Mouse (Mus musculus): ENCODE data around the gene Tnfsf9. TPM values are rescaled to one million over a fixed set of nuclear protein-coding genes. Genes with fewer than 3 reads are reported as not detected.

Tnfsf9 gene
- polyA plus RNA-seq, 1 experiment from 2014 or later, result 5.8 TPM

- Histone ChIP-seq H3K4me3 (replicated peaks) (no peak overlapping the region), H3K9ac (no peak overlapping the region), H3K4me2 (replicated peaks) (peak overlapping the region; percentile 25; the same call in 1 of the 2 replicates), H3K36me3 (no peaks in the 10 kb centered on the region), H3K9me3 (replicated peaks) (no peaks in the 10 kb centered on the region), H3K27me3 (peaks cover 11% of the 10 kb centered on the region), H3K27ac (replicated peaks) (no peak overlapping the region), H3K4me1 (peaks cover 2% of the 10 kb centered on the region; the same call in 1 of the 2 replicates)
- whole genome bisulfite sequencing, result 17% methylated on average over 9 of the region's 9 CpGs
- no peak for ATAC-seq (ENCODE audit: insufficient number of reproducible peaks, low FRiP score, low TSS enrichment, low read depth)
These were observed 34.9 kb upstream of the Tnfsf9 start for GRCm38 (mm10) chr17:57070272-57070671.

GRCm38 (mm10) chr17:57070699-57071098 is 34.4 kb upstream of the Tnfsf9 start:
- Histone ChIP-seq H3K27me3 (peaks cover 8% of the 10 kb centered on the region; the same call in 1 of the 2 replicates), H3K9ac (no peak overlapping the region), H3K4me2 (replicated peaks) (peak overlapping the region; percentile 25; the same call in 1 of the 2 replicates), H3K4me3 (replicated peaks) (no peak overlapping the region), H3K27ac (replicated peaks) (no peak overlapping the region), H3K36me3 (no peaks in the 10 kb centered on the region), H3K4me1 (peaks cover 2% of the 10 kb centered on the region; the same call in 1 of the 2 replicates), H3K9me3 (replicated peaks) (no peaks in the 10 kb centered on the region)
- no peak; the same call in 1 of the 2 replicates for ATAC-seq (ENCODE audit: insufficient number of reproducible peaks, low FRiP score, low TSS enrichment, low read depth)
- 3% methylated on average over 11 of the region's 11 CpGs for WGBS

- ATAC-seq (ENCODE audit: insufficient number of reproducible peaks, low FRiP score, low TSS enrichment, low read depth), result no peak
- Histone ChIP-seq H3K27me3 (no peaks in the 10 kb centered on the region), H3K27ac (replicated peaks) (no peak overlapping the region), H3K4me3 (replicated peaks) (no peak overlapping the region), H3K9me3 (replicated peaks) (no peaks in the 10 kb centered on the region), H3K4me1 (no peaks in the 10 kb centered on the region), H3K4me2 (replicated peaks) (no peak overlapping the region), H3K36me3 (no peaks in the 10 kb centered on the region), H3K9ac (no peak overlapping the region)
- whole genome bisulfite sequencing, result 36% methylated on average over 3 of the region's 3 CpGs
These were observed 28.2 kb upstream of the Tnfsf9 start for GRCm38 (mm10) chr17:57076916-57077315.

- no peak within 1 kb of the TSS for H3K27ac ChIP-seq (replicated peaks)
- H3K27me3 ChIP-seq, result no peaks in the 10 kb centered on the region
- WGBS, result 37% methylated on average over 6 of the region's 6 CpGs
- H3K4me2 ChIP-seq (replicated peaks), result no peak within 1 kb of the TSS
- H3K36me3 ChIP-seq, result no peaks in the 10 kb centered on the region
- no peak for ATAC-seq (ENCODE audit: insufficient number of reproducible peaks, low FRiP score, low TSS enrichment, low read depth)
- no peaks in the 10 kb centered on the region for H3K4me1 ChIP-seq
- H3K9ac ChIP-seq, result no peak within 1 kb of the TSS
- no peaks in the 10 kb centered on the region for H3K9me3 ChIP-seq (replicated peaks)
- H3K4me3 ChIP-seq (replicated peaks), result no peak within 1 kb of the TSS
These were observed 26.8 kb upstream of the Tnfsf9 start, which contains the start of gene Dennd1c for GRCm38 (mm10) chr17:57078336-57078735. Gene Dennd1c, minus strand, starts transcription at chr17:57078514.

- no peak overlapping the region for H3K27ac ChIP-seq (replicated peaks)
- no peak overlapping the region for H3K9ac ChIP-seq
- no peaks in the 10 kb centered on the region for H3K9me3 ChIP-seq (replicated peaks)
- H3K36me3 ChIP-seq, result no peaks in the 10 kb centered on the region
- WGBS, result 59% methylated on average over 3 of the region's 3 CpGs
- no peak overlapping the region for H3K4me3 ChIP-seq (replicated peaks)
- H3K4me2 ChIP-seq (replicated peaks), result no peak overlapping the region
- H3K27me3 ChIP-seq, result no peaks in the 10 kb centered on the region
- no peaks in the 10 kb centered on the region for H3K4me1 ChIP-seq
- ATAC-seq (ENCODE audit: insufficient number of reproducible peaks, low FRiP score, low TSS enrichment, low read depth), result no peak
These were observed 25.2 kb upstream of the Tnfsf9 start for GRCm38 (mm10) chr17:57079919-57080318.

- Histone ChIP-seq H3K27me3 (no peaks in the 10 kb centered on the region), H3K9me3 (replicated peaks) (no peaks in the 10 kb centered on the region), H3K4me2 (replicated peaks) (no peak overlapping the region), H3K36me3 (no peaks in the 10 kb centered on the region), H3K4me3 (replicated peaks) (no peak overlapping the region), H3K27ac (replicated peaks) (no peak overlapping the region), H3K4me1 (no peaks in the 10 kb centered on the region), H3K9ac (no peak overlapping the region)
- WGBS, result 92% methylated on average over 31 of the region's 31 CpGs
- ATAC-seq (ENCODE audit: insufficient number of reproducible peaks, low FRiP score, low TSS enrichment, low read depth), result no peak
These were observed 23.8 kb upstream of the Tnfsf9 start for GRCm38 (mm10) chr17:57081234-57081842.

- peaks cover 7% of the 10 kb centered on the region for H3K4me1 ChIP-seq
- no peak overlapping the region for H3K9ac ChIP-seq
- no peak overlapping the region for H3K4me2 ChIP-seq (replicated peaks)
- H3K36me3 ChIP-seq, result no peaks in the 10 kb centered on the region
- peaks cover 9% of the 10 kb centered on the region for H3K27me3 ChIP-seq
- WGBS, result 80% methylated on average over 5 of the region's 5 CpGs
- no peak overlapping the region for H3K4me3 ChIP-seq (replicated peaks)
- no peak for ATAC-seq (ENCODE audit: insufficient number of reproducible peaks, low FRiP score, low TSS enrichment, low read depth)
- no peak overlapping the region for H3K27ac ChIP-seq (replicated peaks)
- H3K9me3 ChIP-seq (replicated peaks), result no peaks in the 10 kb centered on the region
These were observed 22.6 kb upstream of the Tnfsf9 start for GRCm38 (mm10) chr17:57082481-57082880.

GRCm38 (mm10) chr17:57085970-57086757 is 19.0 kb upstream of the Tnfsf9 start:
- Histone ChIP-seq H3K27ac (replicated peaks) (no peak overlapping the region), H3K4me1 (peaks cover 10% of the 10 kb centered on the region), H3K9ac (no peak overlapping the region), H3K9me3 (replicated peaks) (no peaks in the 10 kb centered on the region), H3K4me2 (replicated peaks) (no peak overlapping the region), H3K36me3 (no peaks in the 10 kb centered on the region), H3K4me3 (replicated peaks) (no peak overlapping the region), H3K27me3 (peaks cover 20% of the 10 kb centered on the region)
- WGBS, result 90% methylated on average over 11 of the region's 11 CpGs
- no peak for ATAC-seq (ENCODE audit: insufficient number of reproducible peaks, low FRiP score, low TSS enrichment, low read depth)

GRCm38 (mm10) chr17:57087049-57087832 is 17.9 kb upstream of the Tnfsf9 start, which contains the start of gene Tubb4a:
Gene Tubb4a, minus strand, starts transcription at chr17:57087782.
- WGBS, result under 1% methylated on average over 31 of the region's 31 CpGs
- Histone ChIP-seq H3K9ac (no peak within 1 kb of the TSS; the same call in 1 of the 2 replicates), H3K9me3 (replicated peaks) (no peaks in the 10 kb centered on the region), H3K27me3 (peaks cover 20% of the 10 kb centered on the region), H3K4me2 (replicated peaks) (peak within 1 kb of the TSS; percentile 49), H3K27ac (replicated peaks) (no peak within 1 kb of the TSS), H3K4me3 (replicated peaks) (peak within 1 kb of the TSS; percentile 34), H3K36me3 (no peaks in the 10 kb centered on the region), H3K4me1 (peaks cover 10% of the 10 kb centered on the region)
- ATAC-seq (ENCODE audit: insufficient number of reproducible peaks, low FRiP score, low TSS enrichment, low read depth), result peak; percentile 20; the same call in 1 of the 2 replicates

- Histone ChIP-seq H3K27me3 (peaks cover 5% of the 10 kb centered on the region; the same call in 1 of the 2 replicates), H3K36me3 (no peaks in the 10 kb centered on the region), H3K4me1 (peaks cover 10% of the 10 kb centered on the region), H3K4me2 (replicated peaks) (no peak overlapping the region), H3K4me3 (replicated peaks) (no peak overlapping the region), H3K27ac (replicated peaks) (no peak overlapping the region), H3K9me3 (replicated peaks) (no peaks in the 10 kb centered on the region), H3K9ac (no peak overlapping the region)
- no peak for ATAC-seq (ENCODE audit: insufficient number of reproducible peaks, low FRiP score, low TSS enrichment, low read depth)
- WGBS, result 98% methylated on average over 3 of the region's 3 CpGs
These were observed 10.9 kb upstream of the Tnfsf9 start for GRCm38 (mm10) chr17:57094222-57094621.
